Mouse (Mus musculus): ENCODE results near the gene Klk1b21.

DNA sequence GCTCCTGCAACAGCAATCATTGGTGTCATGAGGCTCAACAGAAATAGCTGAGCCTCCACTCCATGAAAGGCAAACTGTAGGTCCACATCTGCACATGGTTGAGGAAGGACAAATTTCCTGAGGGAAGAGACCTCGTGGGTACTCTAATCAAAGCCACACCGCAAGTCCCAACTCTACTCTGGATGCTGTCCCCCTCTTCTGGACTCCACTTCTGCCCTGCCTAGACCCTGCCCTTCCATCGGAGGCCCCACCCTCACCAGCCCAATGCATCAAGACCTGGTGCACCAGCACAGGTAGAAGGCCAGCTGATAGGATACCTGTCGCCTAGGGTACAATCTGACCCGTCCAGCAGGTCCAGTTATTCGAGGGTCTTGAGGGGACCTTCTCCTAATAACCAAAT is 21.3 kb downstream of the Klk1b21 start:
- TF ChIP-seq POLR2A (IDR thresholded peaks at IDR 0.05; ENCODE audit: insufficient read depth, low read depth, low read length) (no peak), CTCF (IDR thresholded peaks at IDR 0.05; ENCODE audit: insufficient read depth, low read depth, low read length) (no peak)
